Mouse (Mus musculus): Measurements from ENCODE around the gene Gpr68. TPM values are rescaled to one million over a fixed set of nuclear protein-coding genes. Genes with fewer than 3 reads are reported as not detected.

Gpr68 gene
- 0.55 and 0.84 TPM in 2 replicates for polyA plus RNA-seq (2014; fragmentation: Nextera tagmentation; extraction: Ambion mirVana)

DNA sequence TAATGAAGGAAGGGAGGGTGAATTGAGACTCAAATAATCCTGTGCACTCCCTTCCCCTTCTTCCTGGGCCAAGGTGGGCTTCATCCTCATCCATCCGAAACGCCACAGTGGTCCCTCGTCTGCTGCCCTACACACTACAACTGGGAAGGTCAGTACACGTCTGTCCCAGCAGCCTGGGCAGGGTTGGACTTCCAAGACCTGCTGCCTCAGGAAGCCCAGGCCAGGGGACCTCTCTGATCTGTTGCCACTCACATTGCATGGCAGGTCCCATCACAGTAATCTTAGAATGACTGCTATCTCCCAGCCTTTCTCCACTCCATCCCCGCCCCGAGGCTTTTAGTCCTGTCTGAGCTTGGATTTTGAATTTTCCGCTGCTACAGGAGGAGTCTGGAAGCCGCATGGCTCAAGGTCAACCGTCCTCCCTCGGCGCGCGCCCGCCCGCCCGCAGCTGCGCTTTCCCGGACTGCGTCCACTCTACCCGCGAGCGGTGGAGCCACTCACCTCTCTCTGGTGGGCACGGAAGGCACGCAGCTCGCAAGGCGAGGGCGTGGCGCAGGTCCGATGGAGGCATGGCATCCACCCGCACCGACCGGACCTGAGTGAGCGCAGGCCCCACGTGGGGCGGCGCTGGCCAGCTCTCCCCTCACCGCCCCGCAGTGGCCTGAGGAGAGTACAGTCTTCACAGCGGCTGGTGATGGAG, at the start of gene Gpr68:
Gene Gpr68 (minus strand): TSS at position 601 of the 700 bp plus-strand sequence.
- 3% methylated on average over 39 of the region's 39 CpGs for WGBS

GRCm38 (mm10) chr12:100957257-100957656, 49.3 kb upstream of the Gpr68 start:
- ATAC-seq: no peak
- Histone ChIP-seq H3K36me3 (ENCODE audit: control insufficient read depth, insufficient read depth, low read length) (peaks cover 19% of the 10 kb centered on the region), H3K4me1 (ENCODE audit: control insufficient read depth, insufficient read depth, low read length) (peaks cover 6% of the 10 kb centered on the region), H3K4me3 (ENCODE audit: low read depth, low read length) (no peak overlapping the region), H3K9ac (ENCODE audit: low read length) (no peak overlapping the region), H3K27me3 (replicated peaks; ENCODE audit: control insufficient read depth, insufficient read depth, low read length) (no peaks in the 10 kb centered on the region), H3K4me2 (ENCODE audit: low read length) (no peak overlapping the region), H3K9me3 (replicated peaks; ENCODE audit: control insufficient read depth, low read length) (no peaks in the 10 kb centered on the region), H3K27ac (ENCODE audit: low read depth, low read length) (no peak overlapping the region; the same call in 1 of the 2 replicates)
- peak; percentile 29 for DNase-seq (ENCODE audit: low spot score)
- 31% methylated on average over 3 of the region's 3 CpGs for WGBS

More for the DNA sequence above, at the start of gene Gpr68:
- H3K4me2 ChIP-seq (ENCODE audit: low read length): peak within 1 kb of the TSS; percentile 87
- ATAC-seq: peak; percentile 64
- no peaks in the 10 kb centered on the region for H3K27me3 ChIP-seq (replicated peaks; ENCODE audit: control insufficient read depth, insufficient read depth, low read length)
- H3K4me1 ChIP-seq (ENCODE audit: control insufficient read depth, insufficient read depth, low read length): peaks cover 6% of the 10 kb centered on the region
- H3K9me3 ChIP-seq (replicated peaks; ENCODE audit: control insufficient read depth, low read length): no peaks in the 10 kb centered on the region
- peak; percentile 32 for DNase-seq (ENCODE audit: low spot score)
- peaks cover 21% of the 10 kb centered on the region for H3K36me3 ChIP-seq (ENCODE audit: control insufficient read depth, insufficient read depth, low read length)
- H3K4me3 ChIP-seq (ENCODE audit: low read depth, low read length): peak within 1 kb of the TSS; percentile 38
- H3K9ac ChIP-seq (ENCODE audit: low read length): peak within 1 kb of the TSS; percentile 61
- no peak within 1 kb of the TSS for H3K27ac ChIP-seq (ENCODE audit: low read depth, low read length)

- no peak overlapping the region; the same call in 1 of the 2 replicates for H3K27ac ChIP-seq (ENCODE audit: low read depth, low read length)
- peaks cover 6% of the 10 kb centered on the region for H3K4me1 ChIP-seq (ENCODE audit: control insufficient read depth, insufficient read depth, low read length)
- peaks cover 16% of the 10 kb centered on the region for H3K36me3 ChIP-seq (ENCODE audit: control insufficient read depth, insufficient read depth, low read length)
- no peak overlapping the region for H3K4me2 ChIP-seq (ENCODE audit: low read length)
- no peak overlapping the region for H3K9ac ChIP-seq (ENCODE audit: low read length)
- 74% methylated on average over 4 of the region's 4 CpGs for WGBS
- DNase-seq (ENCODE audit: low spot score) (no peak), ATAC-seq (no peak)
- H3K9me3 ChIP-seq (replicated peaks; ENCODE audit: control insufficient read depth, low read length): no peaks in the 10 kb centered on the region
- H3K27me3 ChIP-seq (replicated peaks; ENCODE audit: control insufficient read depth, insufficient read depth, low read length): no peaks in the 10 kb centered on the region
- H3K4me3 ChIP-seq (ENCODE audit: low read depth, low read length): no peak overlapping the region
Observed at GRCm38 (mm10) chr12:100956825-100957224, 48.8 kb upstream of the Gpr68 start.

DNA sequence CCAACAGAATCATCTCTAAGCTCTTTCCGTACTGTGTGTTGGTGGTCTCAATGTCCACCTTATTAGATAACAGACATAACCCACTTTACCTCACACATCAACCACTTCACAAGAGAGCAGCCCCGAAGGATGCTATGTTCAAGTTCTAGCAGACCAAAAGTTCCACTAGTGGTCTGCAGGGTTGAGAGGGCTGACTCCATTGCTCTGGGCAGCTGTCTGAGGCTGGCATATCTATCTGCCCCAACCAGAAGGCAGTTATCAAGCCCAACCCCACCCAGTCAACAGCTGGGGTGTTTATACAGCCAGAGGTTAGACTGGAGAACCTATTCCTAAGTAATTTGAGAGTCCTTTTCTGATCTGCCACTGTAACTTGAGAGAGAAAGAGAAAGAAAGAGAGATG, 48.0 kb upstream of the Gpr68 start:
- ATAC-seq: no peak
- H3K4me2 ChIP-seq (ENCODE audit: low read length): no peak overlapping the region
- H3K9ac ChIP-seq (ENCODE audit: low read length): no peak overlapping the region
- 92% methylated on average over 2 of the region's 2 CpGs for WGBS
- no peaks in the 10 kb centered on the region for H3K9me3 ChIP-seq (replicated peaks; ENCODE audit: control insufficient read depth, low read length)
- peaks cover 22% of the 10 kb centered on the region for H3K36me3 ChIP-seq (ENCODE audit: control insufficient read depth, insufficient read depth, low read length)
- no peaks in the 10 kb centered on the region for H3K27me3 ChIP-seq (replicated peaks; ENCODE audit: control insufficient read depth, insufficient read depth, low read length)
- H3K27ac ChIP-seq (ENCODE audit: low read depth, low read length): no peak overlapping the region
- DNase-seq (ENCODE audit: low spot score): no peak
- peaks cover 6% of the 10 kb centered on the region for H3K4me1 ChIP-seq (ENCODE audit: control insufficient read depth, insufficient read depth, low read length)
- no peak overlapping the region for H3K4me3 ChIP-seq (ENCODE audit: low read depth, low read length)

DNA sequence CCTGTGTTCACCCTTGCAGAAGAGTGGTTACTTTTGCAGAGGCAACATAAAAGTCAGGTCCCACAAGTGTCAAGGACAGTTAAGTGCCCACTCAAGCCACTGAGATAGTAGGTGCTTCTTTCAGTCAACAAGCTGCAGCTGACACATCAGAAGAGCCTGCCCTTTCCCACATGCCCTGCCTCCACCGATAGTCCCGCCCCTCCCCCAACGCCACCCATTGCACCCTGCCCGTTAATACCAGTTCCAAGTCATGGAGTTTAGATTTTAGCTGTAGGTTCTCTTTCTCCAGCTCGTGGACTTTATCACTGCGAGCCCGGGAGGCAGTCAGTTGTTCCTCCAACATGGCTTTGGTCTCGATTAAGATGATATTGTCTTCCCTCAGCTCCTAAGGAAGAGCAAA, 45.9 kb upstream of the Gpr68 start:
- Histone ChIP-seq H3K9ac (ENCODE audit: low read length) (no peak overlapping the region), H3K27ac (ENCODE audit: low read depth, low read length) (no peak overlapping the region), H3K9me3 (replicated peaks; ENCODE audit: control insufficient read depth, low read length) (no peaks in the 10 kb centered on the region), H3K4me3 (ENCODE audit: low read depth, low read length) (no peak overlapping the region), H3K4me2 (ENCODE audit: low read length) (no peak overlapping the region), H3K4me1 (ENCODE audit: control insufficient read depth, insufficient read depth, low read length) (peaks cover 5% of the 10 kb centered on the region), H3K36me3 (ENCODE audit: control insufficient read depth, insufficient read depth, low read length) (peaks cover 34% of the 10 kb centered on the region), H3K27me3 (replicated peaks; ENCODE audit: control insufficient read depth, insufficient read depth, low read length) (no peaks in the 10 kb centered on the region)
- 87% methylated on average over 8 of the region's 8 CpGs for WGBS
- ATAC-seq (no peak), DNase-seq (ENCODE audit: low spot score) (no peak)

- no peak overlapping the region for H3K4me2 ChIP-seq (ENCODE audit: low read length)
- H3K9ac ChIP-seq (ENCODE audit: low read length): no peak overlapping the region
- no peaks in the 10 kb centered on the region for H3K27me3 ChIP-seq (replicated peaks; ENCODE audit: control insufficient read depth, insufficient read depth, low read length)
- DNase-seq (ENCODE audit: low spot score): peak; percentile 89
- no peak overlapping the region for H3K4me3 ChIP-seq (ENCODE audit: low read depth, low read length)
- 43% methylated on average over 9 of the region's 9 CpGs for WGBS
- H3K4me1 ChIP-seq (ENCODE audit: control insufficient read depth, insufficient read depth, low read length): no peaks in the 10 kb centered on the region
- peak overlapping the region; percentile 15 for H3K27ac ChIP-seq (ENCODE audit: low read depth, low read length)
- H3K9me3 ChIP-seq (replicated peaks; ENCODE audit: control insufficient read depth, low read length): no peaks in the 10 kb centered on the region
- H3K36me3 ChIP-seq (ENCODE audit: control insufficient read depth, insufficient read depth, low read length): peaks cover 49% of the 10 kb centered on the region
- ATAC-seq: peak; percentile 92
Observed at GRCm38 (mm10) chr12:100952193-100952931, 44.4 kb upstream of the Gpr68 start.

DNA sequence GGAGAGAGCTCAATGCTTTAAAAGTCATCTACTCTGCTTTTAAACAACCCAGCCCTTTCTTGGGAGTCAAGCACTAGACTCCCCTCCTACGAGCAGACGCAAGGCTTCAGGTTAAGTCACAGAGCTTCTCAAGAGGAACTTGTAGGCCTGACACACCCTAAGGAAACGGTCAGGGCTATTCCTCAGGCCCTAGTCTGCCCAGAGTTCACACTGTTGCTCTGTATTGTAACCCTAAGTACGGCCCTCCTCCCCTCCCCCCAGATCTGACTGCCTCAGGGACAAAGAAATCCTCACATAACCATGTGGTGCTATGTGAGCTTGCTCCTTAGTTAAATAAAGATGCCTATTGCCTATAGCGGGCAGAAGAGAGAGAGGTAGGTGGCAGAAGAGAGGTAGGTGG, 41.1 kb upstream of the Gpr68 start:
- no peaks in the 10 kb centered on the region for H3K4me1 ChIP-seq (ENCODE audit: control insufficient read depth, insufficient read depth, low read length)
- ATAC-seq (no peak), DNase-seq (ENCODE audit: low spot score) (no peak)
- no peaks in the 10 kb centered on the region for H3K27me3 ChIP-seq (replicated peaks; ENCODE audit: control insufficient read depth, insufficient read depth, low read length)
- no peak overlapping the region for H3K9ac ChIP-seq (ENCODE audit: low read length)
- H3K9me3 ChIP-seq (replicated peaks; ENCODE audit: control insufficient read depth, low read length): no peaks in the 10 kb centered on the region
- H3K36me3 ChIP-seq (ENCODE audit: control insufficient read depth, insufficient read depth, low read length): peaks cover 77% of the 10 kb centered on the region
- WGBS: 88% methylated on average over 5 of the region's 5 CpGs
- no peak overlapping the region for H3K27ac ChIP-seq (ENCODE audit: low read depth, low read length)
- no peak overlapping the region for H3K4me2 ChIP-seq (ENCODE audit: low read length)
- no peak overlapping the region for H3K4me3 ChIP-seq (ENCODE audit: low read depth, low read length)

DNA sequence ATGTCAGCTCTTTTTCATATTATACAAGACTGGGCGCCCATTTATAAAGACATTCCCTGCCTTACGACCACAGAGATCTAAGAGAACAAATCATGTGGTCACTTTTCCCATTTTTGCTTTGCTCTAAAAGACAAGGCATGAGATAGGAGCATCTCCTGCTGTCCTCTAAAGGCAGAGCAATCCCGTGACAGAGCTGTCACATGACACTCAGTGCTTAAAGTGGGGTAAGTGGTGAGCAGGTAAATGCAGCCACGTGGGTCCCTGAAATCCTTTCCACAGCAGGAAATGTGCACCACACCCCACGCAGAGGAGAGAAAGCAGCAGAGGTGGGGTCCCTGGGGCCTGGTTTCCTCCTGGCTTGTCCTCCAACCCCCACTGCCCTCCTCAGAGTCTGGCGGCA, 40.0 kb upstream of the Gpr68 start:
- no peaks in the 10 kb centered on the region for H3K9me3 ChIP-seq (replicated peaks; ENCODE audit: control insufficient read depth, low read length)
- no peak overlapping the region for H3K4me2 ChIP-seq (ENCODE audit: low read length)
- 91% methylated on average over 6 of the region's 6 CpGs for WGBS
- H3K9ac ChIP-seq (ENCODE audit: low read length): no peak overlapping the region
- no peak overlapping the region for H3K4me3 ChIP-seq (ENCODE audit: low read depth, low read length)
- H3K27me3 ChIP-seq (replicated peaks; ENCODE audit: control insufficient read depth, insufficient read depth, low read length): no peaks in the 10 kb centered on the region
- H3K4me1 ChIP-seq (ENCODE audit: control insufficient read depth, insufficient read depth, low read length): no peaks in the 10 kb centered on the region
- peaks cover 86% of the 10 kb centered on the region for H3K36me3 ChIP-seq (ENCODE audit: control insufficient read depth, insufficient read depth, low read length)
- ATAC-seq (no peak), DNase-seq (ENCODE audit: low spot score) (no peak)
- H3K27ac ChIP-seq (ENCODE audit: low read depth, low read length): no peak overlapping the region

GRCm38 (mm10) chr12:100945948-100946347, 38.0 kb upstream of the Gpr68 start:
- WGBS: 92% methylated on average over 12 of the region's 12 CpGs
- Histone ChIP-seq H3K4me1 (ENCODE audit: control insufficient read depth, insufficient read depth, low read length) (no peaks in the 10 kb centered on the region), H3K4me2 (ENCODE audit: low read length) (no peak overlapping the region), H3K9me3 (replicated peaks; ENCODE audit: control insufficient read depth, low read length) (no peaks in the 10 kb centered on the region), H3K27me3 (replicated peaks; ENCODE audit: control insufficient read depth, insufficient read depth, low read length) (no peaks in the 10 kb centered on the region), H3K9ac (ENCODE audit: low read length) (no peak overlapping the region), H3K4me3 (ENCODE audit: low read depth, low read length) (no peak overlapping the region), H3K36me3 (ENCODE audit: control insufficient read depth, insufficient read depth, low read length) (peaks cover 89% of the 10 kb centered on the region), H3K27ac (ENCODE audit: low read depth, low read length) (no peak overlapping the region)
- no peak for DNase-seq (ENCODE audit: low spot score)
- ATAC-seq: no peak

Measured in forebrain, embryonic 14.5 days (tissue).